Mouse (Mus musculus) layer of hippocampus, postnatal 36 days (tissue): Measurements from ENCODE around the gene Zzz3. TPM values are rescaled to one million over a fixed set of nuclear protein-coding genes. Genes with fewer than 3 reads are reported as not detected.
A peak's percentile ranks its signal among the peaks of the same experiment; 100 is the strongest.
"Not testable (repeated sequence)": the region's sequence is repeated elsewhere in the genome, so short reads cannot be mapped to it uniquely, and the experiment has no call there.

Experiments
- DNase-seq, 2 experiments: peaks; one replicate each; pipeline ENCODE4 v3.0.0; 2022
- total RNA-seq, 2 experiments: library from RNA; stranded (reverse); gene quantifications; 2 replicates each; pipeline ENCODE4 v1.2.3; 2021

Gene Zzz3
- total RNA-seq, 2 experiments from 2014 or later: 46.1 to 48.2 TPM

- DNase-seq: no peak
Measured at GRCm38 (mm10) chr3:152401964-152402670, 6.8 kb downstream of the Zzz3 start.

GRCm38 (mm10) chr3:152402671-152403066 is 7.4 kb downstream of the Zzz3 start:
- DNase-seq: no peak

GRCm38 (mm10) chr3:152403827-152404226 is 8.6 kb downstream of the Zzz3 start:
- DNase-seq: no peak

DNA sequence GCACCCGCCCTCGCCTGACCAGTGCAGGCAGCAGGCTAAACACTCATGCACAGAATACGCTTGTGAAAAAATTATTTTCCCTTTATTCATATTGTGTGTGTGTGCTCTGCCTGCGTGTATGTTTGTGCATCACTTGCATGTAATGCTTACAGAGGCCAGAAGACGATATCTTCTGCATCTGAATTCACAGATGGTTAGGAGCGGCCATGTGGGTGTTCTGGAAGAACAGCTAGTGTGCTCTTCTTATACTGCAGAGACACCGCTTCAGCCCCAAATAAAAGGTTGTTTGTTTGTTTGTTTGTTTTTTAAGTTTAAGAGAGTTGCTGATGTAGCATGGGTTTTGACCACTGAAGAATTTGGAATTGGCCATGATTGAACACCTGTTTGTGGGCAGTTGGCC is 10.1 kb downstream of the Zzz3 start:
- DNase-seq: peak; percentile 15 to 18

GRCm38 (mm10) chr3:152405978-152406640 is 10.8 kb downstream of the Zzz3 start:
- DNase-seq: no peak

DNA sequence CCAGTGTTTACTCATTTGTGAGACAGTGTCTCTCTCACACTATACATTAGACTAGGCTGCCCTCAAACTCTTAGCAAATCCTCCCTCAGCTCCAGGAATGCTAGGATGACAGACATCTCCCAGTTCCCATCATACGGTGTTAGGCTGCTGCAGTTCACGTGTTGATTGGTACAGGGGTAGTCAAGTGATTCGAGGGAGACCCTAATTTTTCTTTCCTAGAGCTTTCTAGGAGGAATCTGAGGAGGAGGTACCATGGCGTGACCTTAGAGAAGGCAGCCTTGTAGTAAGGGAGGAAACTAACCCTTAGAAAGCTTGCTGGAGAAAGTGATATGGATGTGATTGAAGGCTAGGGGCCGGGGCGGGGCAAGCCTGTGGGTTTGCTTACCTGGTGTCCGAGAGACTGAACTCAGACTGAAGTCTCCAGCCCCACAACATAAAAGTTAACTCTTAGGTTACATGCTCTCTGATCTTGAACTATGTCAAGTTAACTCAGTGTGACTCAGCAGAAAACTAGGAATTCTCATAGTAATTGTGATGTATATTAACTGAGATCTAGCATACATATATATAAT is 15.8 kb downstream of the Zzz3 start:
- no peak for DNase-seq

GRCm38 (mm10) chr3:152412362-152412761 is 17.1 kb downstream of the Zzz3 start:
- DNase-seq: no peak

DNA sequence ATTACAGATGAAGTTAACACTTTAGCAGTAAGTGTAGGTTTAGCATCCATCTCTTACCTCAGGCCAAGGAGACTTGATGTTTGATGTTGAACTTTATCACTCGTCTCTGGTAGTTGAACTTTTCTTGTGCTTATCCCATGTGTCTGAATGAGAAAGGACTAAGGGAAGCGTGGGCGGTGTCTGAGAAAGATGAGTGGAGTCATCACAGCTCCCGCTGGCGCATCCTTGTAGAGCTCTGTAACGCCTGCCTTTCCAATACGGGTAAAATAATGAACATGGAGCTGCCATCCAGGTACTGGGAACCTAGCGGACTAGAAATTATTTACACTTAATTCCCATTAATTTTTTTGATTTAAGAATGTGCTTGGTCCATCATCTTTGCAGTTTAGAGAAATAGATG is 33.7 kb downstream of the Zzz3 start:
- DNase-seq: no peak

DNA sequence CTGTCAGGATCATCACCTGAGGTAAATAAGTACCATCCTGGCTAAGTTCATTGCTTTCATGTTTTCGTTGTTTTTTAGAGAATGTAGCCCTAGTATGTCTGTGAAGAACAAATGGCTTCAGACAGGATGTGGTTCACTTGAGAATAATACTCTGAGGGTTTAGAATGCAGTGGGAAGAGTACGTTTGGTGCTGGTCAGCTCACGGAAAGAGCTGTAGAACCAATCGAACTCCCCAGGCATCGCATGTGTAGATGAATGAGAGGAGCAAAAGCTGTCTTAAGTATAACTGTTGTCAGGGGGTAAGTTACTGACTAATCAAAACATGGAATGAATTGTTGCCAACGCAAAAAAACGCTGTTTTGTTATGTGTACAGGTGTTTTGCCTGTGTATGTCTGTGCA is 37.4 kb downstream of the Zzz3 start:
- no peak for DNase-seq

GRCm38 (mm10) chr3:152435590-152435989 is 40.3 kb downstream of the Zzz3 start:
- no peak for DNase-seq

- DNase-seq: no peak
Measured at GRCm38 (mm10) chr3:152438068-152438467, 42.8 kb downstream of the Zzz3 start.

- DNase-seq: no peak
Measured at GRCm38 (mm10) chr3:152442795-152443194, 47.5 kb downstream of the Zzz3 start.

GRCm38 (mm10) chr3:152444114-152444513 is 48.8 kb downstream of the Zzz3 start:
- DNase-seq: no peak

DNA sequence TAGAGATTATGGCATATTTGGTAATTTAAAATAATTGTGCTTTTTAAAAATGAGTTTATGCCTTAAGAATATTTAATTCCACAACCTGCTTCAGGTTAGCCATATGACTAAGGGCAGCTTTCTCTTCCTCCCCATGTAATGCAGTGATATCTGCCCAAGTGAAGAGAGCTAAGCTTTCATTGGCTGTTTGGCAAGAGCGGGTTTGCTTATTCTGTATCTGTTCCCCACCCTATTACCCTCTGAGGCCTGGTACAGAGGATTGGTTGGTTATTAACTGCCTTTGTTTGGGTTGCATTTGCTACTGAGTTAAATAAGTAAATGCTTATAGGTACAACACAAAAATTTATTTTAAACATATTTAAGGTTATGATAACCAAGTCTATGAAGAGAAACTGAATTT is 51.7 kb downstream of the Zzz3 start:
- DNase-seq: no peak

GRCm38 (mm10) chr3:152453163-152453562 is 57.9 kb downstream of the Zzz3 start:
- DNase-seq: no peak

DNA sequence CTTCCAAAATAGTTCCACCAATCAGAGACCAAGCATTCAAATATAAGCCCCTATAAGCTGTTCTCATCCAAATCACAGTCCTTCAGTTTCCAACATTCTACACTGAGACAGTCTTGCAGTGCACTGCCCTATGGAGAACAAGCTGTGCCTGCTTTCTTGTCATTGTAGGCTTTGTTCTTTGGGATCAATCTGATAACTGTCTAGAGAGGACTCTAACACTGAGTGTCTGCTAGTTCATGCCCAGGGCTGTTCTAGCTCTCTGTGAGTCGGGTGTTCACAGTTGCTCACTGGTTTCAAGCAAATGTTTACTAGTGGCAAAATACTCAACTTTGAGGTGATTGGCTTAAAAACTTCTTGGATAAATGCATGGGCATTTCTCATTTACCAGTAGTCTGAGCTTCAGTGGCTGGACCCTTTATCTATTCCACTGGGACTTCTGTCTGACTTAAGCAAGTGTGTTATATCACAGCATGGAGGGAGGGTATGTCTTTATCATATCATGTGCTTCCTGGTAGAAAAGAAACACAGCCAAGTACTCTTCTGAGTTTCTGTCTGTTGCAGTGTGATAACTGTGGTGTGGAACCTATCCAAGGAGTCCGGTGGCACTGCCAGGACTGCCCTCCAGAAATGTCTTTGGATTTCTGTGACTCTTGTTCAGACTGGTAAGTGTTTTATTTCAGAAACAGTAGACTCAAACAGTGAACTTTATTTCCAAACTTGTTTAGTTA is 62.2 kb downstream of the Zzz3 start:
- no peak for DNase-seq

DNA sequence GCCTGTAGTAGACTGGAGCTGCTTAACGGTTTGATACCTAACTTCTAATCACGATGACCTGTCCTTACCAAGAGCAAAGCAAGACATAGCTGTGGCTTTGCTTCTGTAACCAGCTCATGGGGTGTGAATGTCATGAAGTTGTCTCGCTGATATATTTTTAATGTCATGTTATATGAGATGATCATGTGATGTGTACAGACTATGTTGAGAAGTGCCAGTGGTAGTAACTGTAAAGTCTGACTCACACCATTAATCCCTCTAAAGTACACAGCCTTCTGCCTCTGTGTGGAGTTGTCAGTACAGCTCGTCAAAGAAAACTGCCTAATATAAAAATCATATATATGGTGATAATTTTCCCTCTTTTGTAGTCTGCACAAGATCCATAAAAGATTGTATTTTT is 63.6 kb downstream of the Zzz3 start:
- DNase-seq: not testable (repeated sequence)

GRCm38 (mm10) chr3:152460802-152461201 is 65.5 kb downstream of the Zzz3 start:
- DNase-seq: no peak

DNA sequence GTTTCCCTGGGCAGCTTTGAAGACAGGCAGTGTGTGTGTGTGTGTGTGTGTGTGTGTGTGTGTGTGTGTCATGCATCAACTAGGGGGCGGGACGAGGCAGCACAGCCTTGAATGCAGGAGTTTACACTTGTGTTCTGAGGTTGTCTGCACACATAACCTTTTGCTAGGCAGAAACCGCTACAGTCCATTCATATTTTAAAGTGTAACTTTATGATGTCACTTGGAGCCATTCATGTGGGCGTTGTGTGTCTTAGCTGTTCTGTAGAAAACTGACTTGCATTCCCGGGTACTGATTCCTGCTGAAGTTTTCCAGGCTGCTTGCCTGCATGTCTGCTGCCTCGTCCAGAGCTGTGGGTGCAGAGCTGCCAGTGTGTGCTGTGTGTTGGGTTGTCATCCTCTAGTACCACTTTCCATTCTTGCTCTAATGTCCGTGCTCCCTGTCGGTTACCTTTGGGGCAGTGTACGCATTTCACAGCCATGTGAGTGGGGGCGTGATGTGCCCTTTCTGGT is 66.8 kb downstream of the Zzz3 start:
- no peak for DNase-seq

DNA sequence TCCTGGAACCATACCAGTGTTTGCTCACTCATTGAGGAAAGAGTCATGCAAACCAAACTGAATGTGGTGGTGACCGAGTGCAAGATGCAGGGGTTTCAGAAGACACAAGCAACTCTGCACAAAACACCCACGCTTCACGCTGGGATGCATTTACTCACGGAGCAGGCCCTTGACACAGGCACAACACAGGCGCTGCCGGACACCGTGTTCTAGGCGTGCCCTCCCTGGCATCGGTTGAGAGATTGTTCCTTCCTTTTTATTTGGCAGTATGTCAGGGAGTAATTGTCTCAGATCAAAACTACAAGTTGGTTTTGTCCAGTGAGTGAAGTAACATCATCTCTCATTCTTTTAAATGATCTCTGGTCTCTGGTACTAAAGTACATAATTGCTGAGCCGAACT is 67.6 kb downstream of the Zzz3 start:
- no peak for DNase-seq

DNA sequence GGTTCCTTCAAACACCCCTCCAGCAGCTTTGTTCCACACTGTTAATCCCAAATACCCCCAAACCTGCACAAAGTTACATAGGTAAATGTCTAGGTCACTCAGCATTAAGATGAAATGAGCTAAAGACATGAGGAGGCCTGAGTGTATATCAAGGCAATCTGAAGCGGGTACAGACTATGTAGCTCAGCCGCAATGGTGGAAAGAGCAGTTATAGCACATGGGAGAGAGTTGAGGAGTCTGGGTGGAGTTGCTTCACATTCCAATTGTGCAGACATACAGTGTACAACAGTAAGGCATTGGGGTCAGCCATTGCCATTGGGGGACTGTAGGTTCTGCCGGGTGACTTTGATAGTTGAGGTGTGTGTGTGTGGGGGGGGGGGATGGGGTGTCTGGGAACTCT is 69.2 kb downstream of the Zzz3 start:
- DNase-seq: no peak

DNA sequence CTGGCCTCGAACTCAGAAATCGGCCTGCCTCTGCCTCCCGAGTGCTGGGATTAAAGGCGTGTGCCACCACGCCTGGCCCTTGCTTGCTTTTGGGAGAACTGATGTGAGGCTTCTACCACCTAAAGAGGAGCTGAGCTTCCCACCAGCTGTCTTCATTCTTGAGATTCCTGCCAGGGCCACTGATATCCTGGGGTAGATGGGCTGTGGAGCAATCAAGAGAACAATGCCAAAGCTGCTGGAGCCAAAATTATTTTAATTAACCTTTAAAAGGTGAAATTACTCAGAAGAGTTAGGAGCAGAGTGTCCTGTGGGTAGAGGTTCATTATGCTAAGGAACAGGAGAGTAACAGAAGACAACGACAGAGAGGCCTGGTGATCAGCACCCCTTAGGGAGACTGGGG is 70.1 kb downstream of the Zzz3 start:
- DNase-seq: no peak

GRCm38 (mm10) chr3:152466849-152467248 is 71.6 kb downstream of the Zzz3 start:
- DNase-seq: no peak
